9 mouse cellular contexts compared by ENCODE assay signal in genomic region chr5:107015422-107016081, GRCm38 (mm10). TPM values are rescaled to one million over a fixed set of nuclear protein-coding genes. Genes with fewer than 3 reads are reported as not detected.
DNase-seq lines count a peak whose midpoint lies in the region; ATAC-seq and TF ChIP-seq lines count a peak whose summit lies in the region.
"Had no signal": no experiment of that assay in that cellular context is flagged by ENCODE, and none has a peak within 500 bp of the region (broad histone marks: within the 10 kb centered on the region; RNA-seq: fewer than 3 reads in every experiment).

No protein-coding gene starts in this region.

- TF ChIP-seq CTCF in lung, adult 2 months (IDR thresholded peaks at IDR 0.05; ENCODE audit: insufficient read depth, low read length): no peak

- no peak overlapping the region for H3K4me3 ChIP-seq in lung, adult 2 months (replicated peaks; ENCODE audit: extremely low read depth, low read depth, low read length)
- H3K4me3 ChIP-seq in limb, embryonic 10.5 days: 0 out of 2 replicates have a peak overlapping the region, but pooled peaks have one; percentile 2
- H3K4me3 ChIP-seq in stomach, embryonic 15.5 days (replicated peaks): no peak overlapping the region

- TF ChIP-seq POLR2A in lung, adult 2 months (IDR thresholded peaks at IDR 0.05; ENCODE audit: borderline replicate concordance, extremely low read depth, low read depth, low read length): no peak

- H3K27me3 ChIP-seq in limb, embryonic 10.5 days (ENCODE audit: low read depth, poor library complexity, severe bottlenecking): no peaks in the 10 kb centered on the region
- H3K27me3 ChIP-seq in stomach, embryonic 15.5 days (replicated peaks): no peaks in the 10 kb centered on the region

- no peaks in the 10 kb centered on the region for H3K36me3 ChIP-seq in limb, embryonic 10.5 days
- no peaks in the 10 kb centered on the region for H3K36me3 ChIP-seq in stomach, embryonic 15.5 days

- WGBS in lung, adult 2 months: 10% methylated on average over 10 of the region's 10 CpGs
- 17% methylated on average over 10 of the region's 10 CpGs for WGBS in limb, embryonic 10.5 days
- 14% methylated on average over 10 of the region's 10 CpGs for WGBS in stomach, embryonic 15.5 days

- no peak overlapping the region for H3K9ac ChIP-seq in stomach, embryonic 15.5 days

- H3K27ac ChIP-seq in limb, embryonic 10.5 days: peak overlapping the region; percentile 78
- H3K27ac ChIP-seq in stomach, embryonic 15.5 days: peak overlapping the region; percentile 60

- no peaks in the 10 kb centered on the region for H3K9me3 ChIP-seq in limb, embryonic 10.5 days (replicated peaks)
- H3K9me3 ChIP-seq in stomach, embryonic 15.5 days: no peaks in the 10 kb centered on the region

- peak overlapping the region; percentile 23; the same call in 1 of the 2 replicates for H3K4me2 ChIP-seq in stomach, embryonic 15.5 days

- H3K4me1 ChIP-seq in lung, adult 2 months (ENCODE audit: control insufficient read depth, insufficient read depth, low read length): peaks cover 6% of the 10 kb centered on the region
- H3K4me1 ChIP-seq in limb, embryonic 10.5 days: peaks cover 61% of the 10 kb centered on the region
- peaks cover 32% of the 10 kb centered on the region for H3K4me1 ChIP-seq in stomach, embryonic 15.5 days

- peak; percentile 22 for DNase-seq in lung, adult 2 months
- no peak for DNase-seq in lung, postnatal 14 days
- peak; percentile 55 for DNase-seq in c-Kit-positive CD71-positive TER-119-positive erythroid progenitor cells, embryonic 14.5 days (ENCODE audit: low spot score)
- DNase-seq in limb, embryonic 10.5 days (ENCODE audit: low spot score): peak; percentile 52
- DNase-seq in frontal cortex, postnatal 25 days (ENCODE audit: low spot score in 2 of 2): no peak
- no peak for DNase-seq in adrenal gland, postnatal 14 days
- no peak for DNase-seq in urinary bladder, adult 2 months (ENCODE audit: low spot score)
- DNase-seq: right cerebral cortex, postnatal 25 days had no signal

- ATAC-seq in stomach, embryonic 15.5 days (ENCODE audit: insufficient read depth, low FRiP score, low read depth): peak; percentile 36; the same call in 1 of the 2 replicates

RNA-seq across cellular contexts. Expression of gene Cdc7, which starts 51.4 kb away (rescaled TPM):
- 1.6 and 1.9 TPM in 2 replicates for polyA plus RNA-seq in lung, adult 2 months (2012; rRNA removed)
- 58.5 and 67.8 TPM in 2 replicates for polyA plus RNA-seq in limb, embryonic 10.5 days (2016; fragmentation: Nextera tagmentation; extraction: Ambion mirVana)
- 42.9 and 45.4 TPM in 2 replicates for polyA plus RNA-seq in stomach, embryonic 15.5 days (2015; fragmentation: Nextera tagmentation; extraction: Ambion mirVana)
- total RNA-seq in adrenal gland, postnatal 14 days (2021): 6.7 and 7.0 TPM in 2 replicates
- 3.4 and 5.4 TPM in 2 replicates for polyA plus RNA-seq in urinary bladder, adult 2 months (2012; rRNA removed)

Comparison
In these comparisons a context has a peak if more than half of its experiments do, and no peak if none do; other contexts are left out.
1. DNase-seq: peak in lung, adult 2 months (single experiment), c-Kit-positive CD71-positive TER-119-positive erythroid progenitor cells, embryonic 14.5 days (single experiment) and limb, embryonic 10.5 days (single experiment); none in lung, postnatal 14 days (single experiment), frontal cortex, postnatal 25 days (0 of 2), adrenal gland, postnatal 14 days (single experiment) and urinary bladder, adult 2 months (single experiment).